Comparison of ENCODE assay signal across 14 mouse cellular contexts in the genomic region with DNA sequence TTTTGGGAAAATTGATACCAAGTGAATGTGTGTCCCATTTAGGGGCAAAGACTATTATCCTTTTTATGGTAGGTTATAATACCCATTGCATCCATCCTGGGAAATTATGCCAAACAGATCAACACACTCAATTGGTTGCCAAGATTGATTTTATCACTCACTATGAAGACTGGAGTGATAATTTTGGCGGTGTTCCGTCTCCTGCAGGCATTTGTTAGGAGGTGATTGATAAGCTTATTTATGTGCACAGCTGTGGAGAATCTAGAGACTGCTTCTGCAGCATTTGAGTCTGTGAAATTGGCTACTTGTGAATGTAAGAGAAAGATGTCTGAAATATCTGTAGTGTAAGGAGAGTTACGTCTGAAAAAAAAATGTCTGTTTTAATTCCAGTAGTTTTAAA.
"Had no signal": no experiment of that assay in that cellular context is flagged by ENCODE, and none has a peak within 500 bp of the region (broad histone marks: within the 10 kb centered on the region; RNA-seq: fewer than 3 reads in every experiment).

No protein-coding gene starts in this region.

- H3K4me1 ChIP-seq: liver, embryonic 15.5 days; midbrain, embryonic 15.5 days had no signal

- H3K36me3 ChIP-seq: limb, embryonic 10.5 days; liver, embryonic 15.5 days; midbrain, embryonic 15.5 days had no signal

- H3K9me3 ChIP-seq: limb, embryonic 10.5 days; liver, embryonic 15.5 days; midbrain, embryonic 15.5 days had no signal

- H3K4me3 ChIP-seq: left cerebral cortex, adult 2 months; limb, embryonic 10.5 days; liver, embryonic 15.5 days; midbrain, embryonic 15.5 days had no signal

- H3K27me3 ChIP-seq: liver, embryonic 15.5 days; midbrain, embryonic 15.5 days had no signal

- H3K4me2 ChIP-seq: liver, embryonic 11.5 days; liver, embryonic 15.5 days; midbrain, embryonic 11.5 days; midbrain, embryonic 15.5 days had no signal

- H3K9ac ChIP-seq: liver, embryonic 15.5 days; midbrain, embryonic 15.5 days had no signal

- H3K27ac ChIP-seq: left cerebral cortex, adult 2 months; limb, embryonic 10.5 days; liver, embryonic 15.5 days; midbrain, embryonic 15.5 days had no signal

- ATAC-seq: lung, postnatal 0 days; midbrain, embryonic 15.5 days had no signal

- DNase-seq: kidney, adult 18-20 months; kidney, postnatal 14 days; lung, adult 2 months; lung, postnatal 36 days; right cerebral cortex, adult 18-20 months; right cerebral cortex, postnatal 25 days; thymus, postnatal 4 days had no signal
